Mouse (Mus musculus) bone marrow macrophage, adult 2 months (primary cell): ENCODE results near the gene Ostm1.

Source experiments
- CTCF ChIP-seq: IDR thresholded peaks from 2 replicates; pipeline ENCODE4 v1.5.1; 2012; ENCODE audit warnings: low read depth, mild to moderate bottlenecking, low read length, moderate library complexity
- POLR2A ChIP-seq: IDR thresholded peaks from 2 replicates; pipeline ENCODE4 v1.6.1; 2012; ENCODE audit warnings: mild to moderate bottlenecking, low read depth, low read length, borderline replicate concordance

DNA sequence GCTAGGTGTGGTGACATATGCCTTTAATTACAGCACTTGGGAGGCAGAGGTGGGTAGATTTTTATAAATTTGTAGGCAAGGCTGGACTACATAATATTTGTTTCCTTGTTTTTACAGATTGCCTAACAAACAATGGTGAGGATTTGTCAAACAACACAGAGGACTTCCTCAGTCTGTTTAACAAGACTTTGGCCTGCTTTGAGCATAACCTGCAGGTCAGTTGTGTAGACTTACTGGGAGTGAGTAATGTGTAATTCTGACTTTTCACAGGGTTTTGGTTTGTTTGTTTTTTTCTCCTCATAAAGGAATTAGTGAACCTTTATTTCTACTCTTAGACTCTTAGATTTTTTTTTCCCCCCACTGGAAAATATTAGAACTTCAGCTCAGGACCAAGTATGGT is 109.2 kb downstream of the Ostm1 start:
- TF ChIP-seq CTCF (no peak), POLR2A (no peak)
